Mouse (Mus musculus): Measurements from ENCODE around the gene Defa30. TPM values are rescaled to one million over a fixed set of nuclear protein-coding genes. Genes with fewer than 3 reads are reported as not detected.
"Not testable (repeated sequence)": the region's sequence is repeated elsewhere in the genome, so short reads cannot be mapped to it uniquely, and the experiment has no call there.

Defa30 gene
- total RNA-seq (2012; rRNA removed): not detected in 2 replicates
- not detected in 2 replicates for total RNA-seq (2014; rRNA removed)
- not detected in 2 replicates for polyA plus RNA-seq (2012; ENCODE audit: insufficient read length, low read depth)

DNA sequence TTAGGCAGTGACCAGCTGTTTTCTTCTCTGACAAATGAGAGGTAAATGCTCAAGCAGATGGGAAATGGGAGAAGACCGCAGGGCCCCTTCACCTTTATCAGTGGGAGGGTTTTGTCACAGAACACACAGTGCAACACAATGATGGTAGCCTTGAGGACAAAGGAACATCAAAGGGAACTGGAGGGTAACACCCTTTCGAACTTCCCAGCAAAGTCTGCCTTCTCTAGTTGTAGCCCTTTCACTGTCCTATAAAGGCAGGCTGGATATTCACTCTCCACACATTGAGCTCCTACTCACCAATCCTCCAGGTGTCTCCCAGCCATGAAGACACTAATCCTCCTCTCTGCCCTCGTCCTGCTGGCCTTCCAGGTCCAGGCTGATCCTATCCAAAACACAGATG is at the start of gene Defa30:
Defa30 (plus strand) TSS at position 301 of the 400 bp plus-strand sequence.
- H3K27ac ChIP-seq (ENCODE audit: insufficient read depth, low read depth); H3K4me1 ChIP-seq (ENCODE audit: control insufficient read depth in 1 of 2, insufficient read depth in 2 of 2); H3K27me3 ChIP-seq (replicated peaks); H3K79me2 ChIP-seq (replicated peaks; ENCODE audit: control insufficient read depth, extremely low read depth, insufficient read depth, poor library complexity, severe bottlenecking); H3K36me3 ChIP-seq (replicated peaks in 1 of 2; ENCODE audit: control insufficient read depth in 1 of 2, insufficient read depth in 1 of 2, low read length in 1 of 2); in situ Hi-C loops (cut with MboI; ENCODE audit: low pct_ligation_motif_present, low pct_unique_long_range_greater_than_20kb, low sequenced_read_pairs); H3K4me3 ChIP-seq (replicated peaks in 1 of 3; ENCODE audit: low read depth in 2 of 3, low read length in 2 of 3, poor library complexity in 1 of 3); dilution Hi-C loops (cut with MboI; ENCODE audit: extremely low pct_ligation_motif_present, extremely low pct_unique_long_range_greater_than_20kb, low sequenced_read_pairs); H3K9ac ChIP-seq (ENCODE audit: insufficient read depth, low read depth); DNase-seq (ENCODE audit: extremely low read depth); H3K9me3 ChIP-seq (replicated peaks; ENCODE audit: low read length); H3K4me2 ChIP-seq (ENCODE audit: insufficient read depth, low read depth, poor library complexity, severe bottlenecking): not testable (repeated sequence)

DNA sequence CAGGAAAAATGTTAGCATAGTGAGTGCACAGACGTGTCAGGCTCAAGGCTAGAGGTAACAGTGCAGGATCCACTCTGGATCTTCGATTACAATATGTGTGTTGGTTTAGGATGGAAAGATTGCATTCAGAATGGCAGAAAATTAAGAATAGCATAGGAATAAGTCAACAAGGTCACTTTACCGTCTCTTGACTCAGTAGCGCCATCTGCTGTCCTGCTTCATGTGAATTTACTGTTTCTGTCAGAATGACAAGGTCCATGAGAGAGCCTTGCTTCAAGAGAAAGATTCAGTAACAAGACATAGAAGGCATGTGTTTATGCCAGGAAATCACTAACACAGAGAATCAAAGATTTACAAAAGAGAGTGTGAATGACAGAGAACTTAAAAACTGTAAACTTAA is 41.3 kb upstream of the Defa30 start:
- in situ Hi-C loops (cut with MboI; ENCODE audit: low pct_ligation_motif_present, low pct_unique_long_range_greater_than_20kb, low sequenced_read_pairs): no loop called here
- peak; percentile 52 to 69 for TF ChIP-seq CTCF (conservative IDR thresholded peaks at IDR 0.05 in 1 of 2, IDR thresholded peaks at IDR 0.05 in 1 of 2; ENCODE audit: low read depth in 2 of 2, low read length in 2 of 2)
- no peak for TF ChIP-seq MAZ (IDR thresholded peaks at IDR 0.05; ENCODE audit: low read depth, low read length)
- peak; percentile 26 for TF ChIP-seq SMC3 (IDR thresholded peaks at IDR 0.05; ENCODE audit: low read depth, low read length)
- peak; percentile 50 for DNase-seq (ENCODE audit: extremely low read depth)
- Histone ChIP-seq H3K79me2 (replicated peaks; ENCODE audit: control insufficient read depth, extremely low read depth, insufficient read depth, poor library complexity, severe bottlenecking) (no peaks in the 10 kb centered on the region), H3K4me2 (ENCODE audit: insufficient read depth, low read depth, poor library complexity, severe bottlenecking) (no peak overlapping the region), H3K27ac (ENCODE audit: insufficient read depth, low read depth) (no peak overlapping the region), H3K9me3 (replicated peaks; ENCODE audit: low read length) (no peaks in the 10 kb centered on the region), H3K27me3 (replicated peaks) (no peaks in the 10 kb centered on the region), H3K9ac (ENCODE audit: insufficient read depth, low read depth) (no peak overlapping the region), H3K36me3 (replicated peaks in 1 of 2; ENCODE audit: control insufficient read depth in 1 of 2, insufficient read depth in 1 of 2, low read length in 1 of 2) (no peaks in the 10 kb centered on the region), H3K4me3 (replicated peaks in 1 of 3; ENCODE audit: low read depth in 2 of 3, low read length in 2 of 3, poor library complexity in 1 of 3) (no peak overlapping the region), H3K4me1 (ENCODE audit: control insufficient read depth in 1 of 2, insufficient read depth in 2 of 2) (no peaks in the 10 kb centered on the region)
- dilution Hi-C loops (cut with MboI; ENCODE audit: extremely low pct_ligation_motif_present, extremely low pct_unique_long_range_greater_than_20kb, low sequenced_read_pairs): no loop called here

DNA sequence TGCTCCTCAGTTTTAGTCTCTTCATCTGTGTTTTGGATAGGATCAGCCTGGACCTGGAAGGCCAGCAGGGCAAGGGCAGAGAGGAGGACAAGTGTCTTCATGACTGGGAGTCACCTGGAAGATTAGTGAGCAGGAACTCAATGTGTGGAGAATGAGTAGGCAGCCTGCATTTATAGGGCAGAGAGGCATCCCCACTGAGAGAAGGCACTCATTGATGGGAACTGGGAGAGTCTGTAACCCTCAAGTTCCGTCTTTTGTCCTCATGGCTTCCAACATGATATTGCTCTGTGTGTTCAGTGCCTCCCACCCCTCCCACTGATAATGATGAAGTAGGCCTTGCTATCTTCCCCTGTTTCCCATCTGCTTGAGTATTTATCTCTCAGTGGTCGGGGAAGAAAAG is 38.5 kb upstream of the Defa30 start, which contains the start of gene Gm14851:
Gm14851 (minus strand) TSS at position 101 of the 400 bp plus-strand sequence.
- DNase-seq (ENCODE audit: extremely low read depth); H3K9ac ChIP-seq (ENCODE audit: insufficient read depth, low read depth); dilution Hi-C loops (cut with MboI; ENCODE audit: extremely low pct_ligation_motif_present, extremely low pct_unique_long_range_greater_than_20kb, low sequenced_read_pairs); H3K27me3 ChIP-seq (replicated peaks); H3K79me2 ChIP-seq (replicated peaks; ENCODE audit: control insufficient read depth, extremely low read depth, insufficient read depth, poor library complexity, severe bottlenecking); H3K4me2 ChIP-seq (ENCODE audit: insufficient read depth, low read depth, poor library complexity, severe bottlenecking); H3K9me3 ChIP-seq (replicated peaks; ENCODE audit: low read length); H3K4me1 ChIP-seq (ENCODE audit: control insufficient read depth in 1 of 2, insufficient read depth in 2 of 2); in situ Hi-C loops (cut with MboI; ENCODE audit: low pct_ligation_motif_present, low pct_unique_long_range_greater_than_20kb, low sequenced_read_pairs); H3K36me3 ChIP-seq (replicated peaks in 1 of 2; ENCODE audit: control insufficient read depth in 1 of 2, insufficient read depth in 1 of 2, low read length in 1 of 2); H3K27ac ChIP-seq (ENCODE audit: insufficient read depth, low read depth); H3K4me3 ChIP-seq (replicated peaks in 1 of 3; ENCODE audit: low read depth in 2 of 3, low read length in 2 of 3, poor library complexity in 1 of 3): not testable (repeated sequence)

DNA sequence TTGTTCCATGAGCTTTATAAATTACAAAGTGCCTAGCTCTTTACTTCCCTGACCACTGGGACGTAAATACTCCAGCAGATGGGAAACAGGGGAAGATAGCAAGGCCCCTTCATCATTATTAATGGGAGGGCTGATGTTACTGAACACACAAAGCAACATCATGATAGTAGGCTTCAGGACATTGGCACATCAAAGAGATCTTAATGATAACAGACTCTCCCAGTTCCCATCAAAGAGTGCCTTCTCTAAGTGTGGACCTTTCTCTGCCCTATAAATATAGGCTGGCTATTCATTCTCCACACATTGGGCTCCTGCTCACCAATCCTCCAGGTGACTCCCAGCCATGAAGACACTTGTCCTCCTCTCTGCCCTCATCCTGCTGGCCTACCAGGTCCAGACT is 27.5 kb downstream of the Defa30 start, which contains the start of gene Defa22:
Defa22 (plus strand) TSS at position 301 of the 400 bp plus-strand sequence.
- H3K79me2 ChIP-seq (replicated peaks; ENCODE audit: control insufficient read depth, extremely low read depth, insufficient read depth, poor library complexity, severe bottlenecking); H3K4me2 ChIP-seq (ENCODE audit: insufficient read depth, low read depth, poor library complexity, severe bottlenecking); DNase-seq (ENCODE audit: extremely low read depth); H3K9me3 ChIP-seq (replicated peaks; ENCODE audit: low read length); H3K4me3 ChIP-seq (replicated peaks in 1 of 3; ENCODE audit: low read depth in 2 of 3, low read length in 2 of 3, poor library complexity in 1 of 3); H3K27me3 ChIP-seq (replicated peaks); dilution Hi-C loops (cut with MboI; ENCODE audit: extremely low pct_ligation_motif_present, extremely low pct_unique_long_range_greater_than_20kb, low sequenced_read_pairs); H3K36me3 ChIP-seq (replicated peaks in 1 of 2; ENCODE audit: control insufficient read depth in 1 of 2, insufficient read depth in 1 of 2, low read length in 1 of 2); H3K9ac ChIP-seq (ENCODE audit: insufficient read depth, low read depth); in situ Hi-C loops (cut with MboI; ENCODE audit: low pct_ligation_motif_present, low pct_unique_long_range_greater_than_20kb, low sequenced_read_pairs); H3K4me1 ChIP-seq (ENCODE audit: control insufficient read depth in 1 of 2, insufficient read depth in 2 of 2); H3K27ac ChIP-seq (ENCODE audit: insufficient read depth, low read depth): not testable (repeated sequence)

Other genes starting within 250 kb of the Defa30 start
- not detected in 2 replicates for gene Defb33, start 242.0 kb upstream of the Defa30 start, total RNA-seq (2012; rRNA removed)
- gene Defb33, start 242.0 kb upstream of the Defa30 start, total RNA-seq (2014; rRNA removed): not detected in 2 replicates
- gene Defb33, start 242.0 kb upstream of the Defa30 start, polyA plus RNA-seq (2012; ENCODE audit: insufficient read length, low read depth): not detected in 2 replicates
- not detected in 2 replicates for gene Gm15056, start 232.0 kb upstream of the Defa30 start, total RNA-seq (2012; rRNA removed)
- not detected in 2 replicates for gene Gm15056, start 232.0 kb upstream of the Defa30 start, total RNA-seq (2014; rRNA removed)
- gene Gm15056, start 232.0 kb upstream of the Defa30 start, polyA plus RNA-seq (2012; ENCODE audit: insufficient read length, low read depth): not detected in 2 replicates
- gene Gm6040, start 212.6 kb upstream of the Defa30 start, total RNA-seq (2012; rRNA removed): not detected in 2 replicates
- not detected in 2 replicates for gene Gm6040, start 212.6 kb upstream of the Defa30 start, total RNA-seq (2014; rRNA removed)
- gene Gm6040, start 212.6 kb upstream of the Defa30 start, polyA plus RNA-seq (2012; ENCODE audit: insufficient read length, low read depth): not detected in 2 replicates
- not detected in 2 replicates for gene AY761185, start 189.9 kb upstream of the Defa30 start, total RNA-seq (2012; rRNA removed)
- gene AY761185, start 189.9 kb upstream of the Defa30 start, total RNA-seq (2014; rRNA removed): not detected in 2 replicates
- not detected in 2 replicates for gene AY761185, start 189.9 kb upstream of the Defa30 start, polyA plus RNA-seq (2012; ENCODE audit: insufficient read length, low read depth)
- gene Defa21, start 109.1 kb upstream of the Defa30 start, total RNA-seq (2012; rRNA removed): not detected in 2 replicates
- not detected in 2 replicates for gene Defa21, start 109.1 kb upstream of the Defa30 start, total RNA-seq (2014; rRNA removed)
- not detected in 2 replicates for gene Defa21, start 109.1 kb upstream of the Defa30 start, polyA plus RNA-seq (2012; ENCODE audit: insufficient read length, low read depth)
- not detected in 2 replicates for gene Defa23, start 79.6 kb upstream of the Defa30 start, total RNA-seq (2012; rRNA removed)
- gene Defa23, start 79.6 kb upstream of the Defa30 start, total RNA-seq (2014; rRNA removed): not detected in 2 replicates
- not detected in 2 replicates for gene Defa23, start 79.6 kb upstream of the Defa30 start, polyA plus RNA-seq (2012; ENCODE audit: insufficient read length, low read depth)
- gene Defa35, start 69.6 kb upstream of the Defa30 start, total RNA-seq (2012; rRNA removed): not detected in 2 replicates
- not detected in 2 replicates for gene Defa35, start 69.6 kb upstream of the Defa30 start, total RNA-seq (2014; rRNA removed)
- not detected in 2 replicates for gene Defa35, start 69.6 kb upstream of the Defa30 start, polyA plus RNA-seq (2012; ENCODE audit: insufficient read length, low read depth)
- not detected in 2 replicates for gene Defa25, start 50.2 kb upstream of the Defa30 start, total RNA-seq (2012; rRNA removed)
- gene Defa25, start 50.2 kb upstream of the Defa30 start, total RNA-seq (2014; rRNA removed): not detected in 2 replicates
- not detected in 2 replicates for gene Defa25, start 50.2 kb upstream of the Defa30 start, polyA plus RNA-seq (2012; ENCODE audit: insufficient read length, low read depth)
- not detected in 2 replicates for gene Gm14851, start 38.6 kb upstream of the Defa30 start, total RNA-seq (2012; rRNA removed)
- gene Gm14851, start 38.6 kb upstream of the Defa30 start, total RNA-seq (2014; rRNA removed): not detected in 2 replicates
- gene Gm14851, start 38.6 kb upstream of the Defa30 start, polyA plus RNA-seq (2012; ENCODE audit: insufficient read length, low read depth): not detected in 2 replicates
- not detected in 2 replicates for gene Defa22, start 27.6 kb downstream of the Defa30 start, total RNA-seq (2012; rRNA removed)
- not detected in 2 replicates for gene Defa22, start 27.6 kb downstream of the Defa30 start, total RNA-seq (2014; rRNA removed)
- gene Defa22, start 27.6 kb downstream of the Defa30 start, polyA plus RNA-seq (2012; ENCODE audit: insufficient read length, low read depth): not detected in 2 replicates
- gene Defa31, start 57.0 kb downstream of the Defa30 start, total RNA-seq (2012; rRNA removed): not detected in 2 replicates
- gene Defa31, start 57.0 kb downstream of the Defa30 start, total RNA-seq (2014; rRNA removed): not detected in 2 replicates
- not detected in 2 replicates for gene Defa31, start 57.0 kb downstream of the Defa30 start, polyA plus RNA-seq (2012; ENCODE audit: insufficient read length, low read depth)
- not detected in 2 replicates for gene Gm15293, start 66.9 kb downstream of the Defa30 start, total RNA-seq (2012; rRNA removed)
- not detected in 2 replicates for gene Gm15293, start 66.9 kb downstream of the Defa30 start, total RNA-seq (2014; rRNA removed)
- not detected in 2 replicates for gene Gm15293, start 66.9 kb downstream of the Defa30 start, polyA plus RNA-seq (2012; ENCODE audit: insufficient read length, low read depth)
- not detected in 2 replicates for gene Gm15292, start 115.1 kb downstream of the Defa30 start, total RNA-seq (2012; rRNA removed)
- not detected in 2 replicates for gene Gm15292, start 115.1 kb downstream of the Defa30 start, total RNA-seq (2014; rRNA removed)
- not detected in 2 replicates for gene Gm15292, start 115.1 kb downstream of the Defa30 start, polyA plus RNA-seq (2012; ENCODE audit: insufficient read length, low read depth)
- gene Defa27, start 180.9 kb downstream of the Defa30 start, total RNA-seq (2012; rRNA removed): not detected in 2 replicates
- not detected in 2 replicates for gene Defa27, start 180.9 kb downstream of the Defa30 start, total RNA-seq (2014; rRNA removed)
- gene Defa27, start 180.9 kb downstream of the Defa30 start, polyA plus RNA-seq (2012; ENCODE audit: insufficient read length, low read depth): not detected in 2 replicates
- gene Defa29, start 192.4 kb downstream of the Defa30 start, total RNA-seq (2012; rRNA removed): not detected in 2 replicates
- not detected in 2 replicates for gene Defa29, start 192.4 kb downstream of the Defa30 start, total RNA-seq (2014; rRNA removed)
- not detected in 2 replicates for gene Defa29, start 192.4 kb downstream of the Defa30 start, polyA plus RNA-seq (2012; ENCODE audit: insufficient read length, low read depth)
- not detected in 2 replicates for gene Defa2, start 243.9 kb downstream of the Defa30 start, total RNA-seq (2012; rRNA removed)
- gene Defa2, start 243.9 kb downstream of the Defa30 start, total RNA-seq (2014; rRNA removed): not detected in 2 replicates
- not detected in 2 replicates for gene Defa2, start 243.9 kb downstream of the Defa30 start, polyA plus RNA-seq (2012; ENCODE audit: insufficient read length, low read depth)

All from CH12.LX (cell line).